16 mouse cellular contexts compared by ENCODE assay signal in genomic region chr4:83234132-83234531, GRCm38 (mm10).
A peak's percentile ranks its signal among the peaks of the same experiment; 100 is the strongest.
DNase-seq lines count a peak whose midpoint lies in the region; ATAC-seq lines count a peak whose summit lies in the region.
"Had no signal": no experiment of that assay in that cellular context is flagged by ENCODE, and none has a peak within 500 bp of the region (broad histone marks: within the 10 kb centered on the region; RNA-seq: fewer than 3 reads in every experiment).

No protein-coding gene starts in this region.

- ATAC-seq in forebrain, embryonic 14.5 days, result no peak
- ATAC-seq in megakaryocyte progenitor cell, adult 5-6 weeks (replicated peaks; ENCODE audit: poor library complexity), result peak; percentile 88
- no peak for ATAC-seq in liver, embryonic 12.5 days
- ATAC-seq: liver, postnatal 0 days; midbrain, embryonic 13.5 days had no signal

- intact Hi-C loops in heart, postnatal 10 days (cut with DNase I), result no loop called here

- DNase-seq in heart, adult 11 months, result peak; percentile 61
- DNase-seq in heart, postnatal 10 days, result no peak
- DNase-seq in T-cell, adult 2 months (ENCODE audit: low spot score), result peak; percentile 14
- no peak for DNase-seq in forebrain, embryonic 14.5 days (ENCODE audit: low spot score)
- DNase-seq in embryo, embryonic 11 days, result no peak
- DNase-seq: cerebellum, adult 8-10 months; gastrocnemius, postnatal 36 days; kidney, adult 2 months; kidney, postnatal 14 days; layer of hippocampus, adult 9-11 months; liver, postnatal 0 days; right cerebral cortex, postnatal 4 days had no signal

- H3K4me1 ChIP-seq in forebrain, embryonic 14.5 days (ENCODE audit: control insufficient read depth, insufficient read depth, low read length), result peaks cover 11% of the 10 kb centered on the region
- no peaks in the 10 kb centered on the region for H3K4me1 ChIP-seq in liver, embryonic 12.5 days
- H3K4me1 ChIP-seq: midbrain, embryonic 13.5 days had no signal

- H3K9me3 ChIP-seq in forebrain, embryonic 14.5 days (replicated peaks; ENCODE audit: control insufficient read depth, low read length), result no peaks in the 10 kb centered on the region
- H3K9me3 ChIP-seq in liver, embryonic 12.5 days (replicated peaks), result no peaks in the 10 kb centered on the region
- H3K9me3 ChIP-seq: midbrain, embryonic 13.5 days had no signal

- WGBS in forebrain, embryonic 14.5 days, result 92% methylated on average over 7 of the region's 7 CpGs
- 64% methylated on average over 7 of the region's 7 CpGs for WGBS in liver, embryonic 12.5 days (ENCODE audit: insufficient replicate concordance)

- H3K4me3 ChIP-seq in forebrain, embryonic 14.5 days (ENCODE audit: low read depth, low read length), result no peak overlapping the region
- no peak overlapping the region for H3K4me3 ChIP-seq in liver, embryonic 12.5 days
- H3K4me3 ChIP-seq: midbrain, embryonic 13.5 days had no signal

- H3K27me3 ChIP-seq in forebrain, embryonic 14.5 days (replicated peaks; ENCODE audit: control insufficient read depth, insufficient read depth, low read length), result no peaks in the 10 kb centered on the region
- no peaks in the 10 kb centered on the region for H3K27me3 ChIP-seq in liver, embryonic 12.5 days (replicated peaks)
- H3K27me3 ChIP-seq: midbrain, embryonic 13.5 days had no signal

- no peaks in the 10 kb centered on the region for H3K36me3 ChIP-seq in forebrain, embryonic 14.5 days (ENCODE audit: control insufficient read depth, insufficient read depth, low read length)
- H3K36me3 ChIP-seq in liver, embryonic 12.5 days, result no peaks in the 10 kb centered on the region

- peak overlapping the region; percentile 92 for H3K27ac ChIP-seq in forebrain, embryonic 14.5 days (ENCODE audit: low read depth, low read length)
- H3K27ac ChIP-seq in liver, embryonic 12.5 days, result no peak overlapping the region
- H3K27ac ChIP-seq: midbrain, embryonic 13.5 days had no signal

- no peak overlapping the region for H3K4me2 ChIP-seq in forebrain, embryonic 14.5 days (ENCODE audit: low read length)
- no peak overlapping the region for H3K4me2 ChIP-seq in liver, embryonic 12.5 days
- H3K4me2 ChIP-seq: heart, embryonic 11.5 days; midbrain, embryonic 13.5 days had no signal

- H3K9ac ChIP-seq in forebrain, embryonic 14.5 days (ENCODE audit: low read length), result no peak overlapping the region
- H3K9ac ChIP-seq in liver, embryonic 12.5 days, result no peak overlapping the region
- H3K9ac ChIP-seq: liver, postnatal 0 days; midbrain, embryonic 13.5 days had no signal

Comparison
In these comparisons a context has a peak if more than half of its experiments do, and no peak if none do; other contexts are left out.
1. DNase-seq: peak in heart, adult 11 months (single experiment) and T-cell, adult 2 months (single experiment); none in heart, postnatal 10 days (0 of 2), forebrain, embryonic 14.5 days (single experiment) and embryo, embryonic 11 days (single experiment).